Mouse (Mus musculus) kidney, adult 2 months (tissue): ENCODE measurements at regions not wholly inside any gene's neighbourhood (a gene's known extent, or its start where the extent isn't known, plus 50 kb on each side); places are given as distances from the start of the nearest gene placed in this dataset.

Experiments
- DNase-seq: peaks from one replicate; pipeline ENCODE4 v3.0.0; 2021
- H3K27ac ChIP-seq: fragments of 200-500 bp; 2 replicates; pipeline ENCODE4 v1.5.1; 2012; ENCODE audit warnings: low read depth, low read length, control low read depth, inconsistent platforms; ENCODE audit not compliant: insufficient read depth
- H3K27me3 ChIP-seq: fragments of 200-500 bp; replicated peaks from 2 replicates; pipeline ENCODE4 v1.6.1; 2012; ENCODE audit warnings: mild to moderate bottlenecking, moderate library complexity, low read length, inconsistent platforms; ENCODE audit not compliant: control insufficient read depth, insufficient read depth
- H3K36me3 ChIP-seq: fragments of 200-500 bp; 2 replicates; pipeline ENCODE4 v1.6.1; 2012; ENCODE audit warnings: mild to moderate bottlenecking, moderate library complexity, low read length, inconsistent platforms; ENCODE audit not compliant: control insufficient read depth, insufficient read depth
- H3K4me1 ChIP-seq: fragments of 200-500 bp; 2 replicates; pipeline ENCODE4 v1.6.1; 2011; ENCODE audit warnings: low read length; ENCODE audit not compliant: control insufficient read depth, insufficient read depth
- H3K4me3 ChIP-seq: fragments of 200-500 bp; 2 replicates; pipeline ENCODE4 v1.5.1; 2011; ENCODE audit warnings: mild to moderate bottlenecking, low read depth, low read length, control low read depth; ENCODE audit not compliant: insufficient read depth
- CTCF ChIP-seq: fragments of 200-500 bp; conservative IDR thresholded peaks from 2 replicates; pipeline ENCODE4 v1.5.1; 2011; ENCODE audit warnings: low read depth, mild to moderate bottlenecking, control low read depth, low read length, moderate library complexity, mixed read lengths; ENCODE audit not compliant: insufficient read depth, insufficient read length
- POLR2A ChIP-seq: fragments of 200-500 bp; IDR thresholded peaks from one replicate; pipeline ENCODE4 v1.6.1; 2011; ENCODE audit warnings: low read depth, low read length, control low read depth
- WGBS: fragments of 180-500 bp; shearing (Covaris S2); methylation state at CpG from one replicate; pipeline ENCODE4 v1.1.7; 2018; 5-methylcytosine and 5-hydroxymethylcytosine counted together

DNA sequence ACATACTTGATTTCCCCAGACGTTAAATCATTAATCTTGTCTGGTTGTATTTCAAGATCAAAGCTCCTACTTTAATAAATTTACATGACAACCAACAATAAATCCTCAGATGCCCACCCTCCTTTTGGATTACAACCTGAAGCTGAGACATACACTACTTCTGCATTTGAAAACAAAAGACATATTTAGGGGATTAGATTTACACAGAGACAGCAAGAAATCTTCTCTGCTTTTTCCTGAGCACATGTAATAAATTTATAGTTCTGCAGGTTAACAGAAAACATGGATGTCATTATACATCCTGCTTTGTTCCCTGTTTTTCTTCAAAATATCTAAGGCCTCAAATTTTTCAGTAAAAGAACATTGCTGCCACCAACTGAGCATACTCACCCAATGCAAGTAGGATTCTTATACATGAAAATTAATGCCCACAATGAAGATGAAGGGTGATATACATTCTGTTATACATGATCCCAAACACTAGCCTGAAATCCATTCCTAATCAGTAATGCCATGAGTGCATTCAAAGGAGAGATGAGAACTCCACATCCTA lies 166.4 kb upstream of the Fscb start:
- Histone ChIP-seq H3K4me3 (no peak overlapping the region), H3K4me1 (no peaks in the 10 kb centered on the region), H3K27ac (no peak overlapping the region), H3K36me3 (no peaks in the 10 kb centered on the region), H3K27me3 (no peaks in the 10 kb centered on the region; the same call in 1 of the 2 replicates)
- DNase-seq: no peak
- TF ChIP-seq POLR2A (no peak), CTCF (no peak)
- 36% methylated on average over 1 of the region's 1 CpGs for WGBS

GRCm38 (mm10) chr12:64614877-64615276 lies 140.4 kb upstream of the Fscb start:
- TF ChIP-seq CTCF: no peak
- no peak for TF ChIP-seq POLR2A
- DNase-seq: no peak
- H3K27ac ChIP-seq: no peak overlapping the region

More at GRCm38 (mm10) chr12:64614877-64615276, 140.4 kb upstream of the Fscb start:
- Histone ChIP-seq H3K4me1 (no peaks in the 10 kb centered on the region), H3K4me3 (no peak overlapping the region), H3K36me3 (no peaks in the 10 kb centered on the region), H3K27me3 (no peaks in the 10 kb centered on the region)
